Mouse (Mus musculus) T-helper 17 cell (primary cell): Measurements from ENCODE around the gene Ugt2b1.
"Not testable (repeated sequence)": the region's sequence is repeated elsewhere in the genome, so short reads cannot be mapped to it uniquely, and the experiment has no call there.

Source experiments
- in situ Hi-C, 2 experiments: fragments of 300-600 bp; cut with MboI, MseI; formaldehyde crosslinking; loops; 1 replicate in 1 of 2; 2 replicates in 1 of 2; pipeline ENCODE4 v1.15.1; 2025; ENCODE audit warnings: high pct_unique_total_duplicates in 2 of 2

The Ugt2b1 gene

DNA sequence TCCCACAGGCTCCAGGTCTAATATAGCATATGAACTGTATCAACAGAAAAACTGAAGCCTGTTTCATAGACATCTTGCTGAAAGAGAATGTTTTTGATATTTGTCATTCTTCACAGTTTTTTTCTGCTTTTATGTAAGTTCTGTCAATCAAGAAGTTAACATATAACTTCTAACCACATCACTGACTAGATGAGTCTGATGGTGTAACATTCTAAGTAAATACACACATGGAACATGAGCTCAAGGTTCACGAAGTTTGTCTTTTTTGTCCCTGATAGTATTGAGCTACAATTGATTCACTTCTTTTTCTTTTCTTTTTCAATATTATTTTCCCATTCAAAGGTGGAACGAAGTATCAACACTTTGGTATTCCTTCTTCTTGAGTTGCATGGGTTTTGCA lies at the start of gene Ugt2b1:
TSS of gene Ugt2b1 (minus strand) at position 105 of the 400 bp plus-strand sequence.
- in situ Hi-C loops = no loop called here

DNA sequence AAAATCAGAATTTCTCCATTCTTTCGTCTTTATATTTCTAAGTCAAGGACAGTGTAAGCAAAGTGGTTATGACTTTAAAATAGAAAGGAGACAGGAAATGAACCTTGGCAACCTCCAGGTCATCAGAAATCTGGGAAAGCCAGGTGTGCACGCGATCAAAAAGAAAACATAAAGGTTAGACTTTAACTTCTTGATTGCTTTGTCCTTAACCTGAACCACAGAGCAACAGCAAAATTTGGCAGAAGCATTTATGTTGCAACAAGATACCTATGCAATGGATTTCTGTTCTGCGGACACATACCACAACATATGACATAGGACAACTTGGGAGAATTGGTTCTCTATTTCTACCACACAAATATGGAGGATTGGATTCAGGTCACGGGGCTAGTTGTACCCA lies 40.9 kb upstream of the Ugt2b1 start:
- in situ Hi-C loops = not testable (repeated sequence)

DNA sequence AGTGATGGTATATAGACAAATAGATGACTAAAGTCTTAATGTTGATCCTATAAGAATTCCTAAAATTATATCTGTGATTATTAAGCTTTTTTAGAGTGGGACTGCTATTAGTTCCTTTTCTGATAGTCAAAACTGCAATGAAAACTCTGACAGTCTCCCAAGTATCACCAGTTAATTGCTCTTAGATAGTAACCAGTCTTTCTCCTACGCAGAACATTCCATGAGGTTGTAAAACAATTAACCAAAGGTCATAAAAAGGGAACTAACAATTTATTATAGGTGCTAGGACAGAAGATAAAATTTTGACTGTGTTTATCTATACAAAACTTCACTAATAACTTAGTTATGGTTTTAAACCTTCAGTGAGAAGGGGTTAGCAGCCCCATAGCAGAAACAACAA lies 36.5 kb upstream of the Ugt2b1 start:
- in situ Hi-C loops = not testable (repeated sequence)

DNA sequence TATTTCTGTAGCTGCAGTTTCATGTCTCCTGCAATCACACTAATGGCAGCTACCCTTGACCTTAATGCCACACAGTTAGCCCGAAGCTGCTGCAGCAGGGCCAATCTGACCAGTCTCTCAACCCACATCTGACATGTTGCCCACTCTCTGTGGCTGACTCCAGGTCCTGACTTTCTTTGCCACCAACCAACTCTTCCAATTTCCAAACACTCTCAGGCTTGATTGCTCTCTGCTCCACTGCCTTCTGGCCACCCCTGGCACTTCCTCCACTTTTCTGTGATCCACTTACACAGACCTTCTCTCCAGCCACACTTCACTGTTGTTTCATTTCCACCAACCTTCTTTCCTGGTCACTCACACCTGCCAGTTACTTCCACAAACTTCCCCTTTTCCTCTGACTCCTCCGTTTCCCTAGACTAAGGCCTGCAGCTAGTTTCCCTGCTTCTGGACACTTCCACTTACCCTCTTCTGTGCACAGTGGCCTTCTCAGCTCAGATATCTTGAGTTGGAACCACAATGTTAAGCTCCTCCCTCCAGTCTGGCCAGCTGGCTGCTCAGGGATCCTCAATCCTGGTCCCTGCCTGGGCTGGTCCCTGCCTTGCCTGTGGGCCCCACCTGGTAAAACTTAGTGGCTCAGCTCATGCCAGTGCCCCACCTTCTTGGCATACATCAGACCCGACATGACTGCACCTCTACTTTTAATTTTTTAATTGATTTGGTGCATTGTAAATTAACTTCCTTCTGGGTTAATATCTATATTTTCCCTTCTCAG lies 35.4 kb upstream of the Ugt2b1 start:
- in situ Hi-C loops = no loop called here

DNA sequence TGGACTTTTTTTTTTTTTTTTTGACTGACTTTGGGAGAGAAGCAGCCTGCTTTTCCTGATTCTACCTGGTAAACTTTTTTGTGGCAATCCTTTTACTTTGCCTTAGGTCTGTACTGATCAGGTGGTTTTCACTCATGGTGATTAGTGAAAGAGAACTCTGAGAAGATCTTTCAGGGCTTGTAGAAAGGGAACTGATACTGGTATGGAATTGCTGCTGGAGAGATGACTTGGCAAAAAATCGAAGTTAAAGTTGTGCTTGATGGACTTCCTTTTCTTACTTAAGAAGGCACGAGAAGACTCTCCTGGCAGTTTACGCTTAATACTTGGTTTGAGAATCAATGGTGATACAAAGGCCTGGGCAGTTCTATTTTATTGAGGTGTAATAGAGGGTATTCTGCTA lies 34.2 kb upstream of the Ugt2b1 start:
- in situ Hi-C loops = no loop called here

DNA sequence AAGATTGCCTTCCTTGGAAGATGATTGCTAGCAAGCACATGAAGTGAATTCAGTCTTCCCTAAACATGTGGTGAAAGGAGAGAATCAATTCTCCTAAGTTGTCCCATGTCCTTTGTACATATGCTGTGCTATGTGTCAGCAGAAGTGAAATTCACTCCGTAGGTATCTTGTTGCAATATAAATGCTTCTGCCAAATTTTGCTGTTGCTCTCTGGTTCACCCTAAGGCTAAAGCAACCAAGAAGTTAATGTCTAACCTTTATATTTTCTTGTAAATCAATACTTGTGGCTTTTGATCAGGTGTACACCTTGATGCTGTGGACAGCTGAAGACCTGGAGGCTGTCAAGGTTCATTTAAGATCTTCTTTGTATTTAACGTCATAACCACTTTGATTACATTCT lies 15.8 kb upstream of the Ugt2b1 start:
- in situ Hi-C loops = no loop called here

DNA sequence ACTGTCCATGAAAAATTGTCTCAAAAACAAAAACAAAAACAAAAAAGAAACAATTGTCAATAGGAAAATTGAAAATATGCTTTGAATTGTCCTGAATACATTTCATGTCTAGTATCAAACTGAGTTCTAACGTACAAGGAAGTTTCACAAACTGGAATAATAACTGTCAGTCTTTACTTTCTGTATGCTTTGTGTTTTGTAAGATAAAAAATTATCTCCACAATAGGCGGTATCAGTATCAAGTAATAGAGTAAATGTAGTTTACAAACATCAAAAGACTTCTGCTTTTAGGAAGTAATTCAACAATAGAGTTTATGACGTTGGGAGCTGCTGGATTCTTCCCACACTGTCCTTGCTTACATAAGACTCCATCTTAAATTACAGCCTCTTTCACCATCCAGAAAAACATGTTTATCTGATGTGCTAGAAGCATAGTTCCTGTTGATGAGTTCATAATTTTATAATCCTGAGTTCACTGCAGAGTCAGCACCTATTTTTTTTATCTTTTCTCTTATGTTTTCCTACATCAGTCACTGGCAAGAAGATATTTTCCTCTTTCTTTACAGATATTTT lies 5.6 kb downstream of the Ugt2b1 start:
- in situ Hi-C loops = no loop called here

DNA sequence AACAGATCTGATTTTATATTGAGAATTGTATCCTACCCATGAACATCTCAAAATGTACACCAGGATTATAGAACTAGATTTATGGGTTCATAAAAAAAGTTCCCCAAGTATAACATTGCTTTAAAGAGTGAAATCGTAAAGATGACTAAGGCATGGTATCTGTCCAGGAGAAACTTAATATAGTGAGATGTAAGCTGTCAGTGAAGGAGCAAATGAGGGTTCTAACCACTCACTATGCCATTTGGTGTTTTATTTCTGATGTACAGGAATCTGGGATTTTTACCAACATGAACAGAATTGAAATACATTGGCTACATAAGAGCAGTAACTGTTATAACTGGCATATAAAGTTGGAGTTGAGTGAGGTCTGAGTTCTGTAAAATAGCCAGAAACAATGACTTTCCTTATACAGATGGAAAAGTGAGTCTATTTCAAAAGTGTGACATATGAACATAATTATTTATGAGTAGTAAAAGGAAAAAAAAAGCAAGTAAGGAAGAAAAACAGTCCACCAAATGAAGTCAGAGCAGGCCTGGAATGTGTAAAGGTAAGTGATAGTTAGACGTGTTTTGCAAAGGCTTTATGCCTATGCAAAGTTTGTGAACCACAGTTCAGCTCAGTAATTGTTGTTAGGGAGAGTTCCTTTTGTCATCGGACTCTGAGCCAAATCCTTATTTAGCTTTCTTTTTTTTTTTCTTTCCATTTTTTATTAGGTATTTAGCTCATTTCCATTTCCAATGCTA lies 14.8 kb downstream of the Ugt2b1 start:
- in situ Hi-C loops = no loop called here

DNA sequence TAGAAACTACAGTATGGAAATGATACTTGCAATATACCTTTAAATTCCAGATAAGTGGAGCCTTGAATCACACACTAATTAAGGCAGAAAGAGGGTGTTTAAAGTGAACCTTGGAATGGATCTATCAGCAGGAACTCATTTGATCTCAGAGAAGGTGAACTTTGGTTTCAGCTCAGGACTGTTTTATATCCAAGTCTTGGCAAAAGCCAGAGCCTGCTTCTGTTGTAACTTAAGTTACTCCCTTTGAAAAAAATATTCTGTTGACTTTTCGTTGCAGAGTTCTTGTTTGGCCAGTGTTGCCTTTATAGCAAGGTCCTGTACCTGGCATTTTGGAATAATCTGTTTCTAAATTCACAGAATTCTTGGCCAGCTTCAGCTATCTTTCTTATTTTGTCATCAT lies 15.6 kb downstream of the Ugt2b1 start:
- in situ Hi-C loops = no loop called here

DNA sequence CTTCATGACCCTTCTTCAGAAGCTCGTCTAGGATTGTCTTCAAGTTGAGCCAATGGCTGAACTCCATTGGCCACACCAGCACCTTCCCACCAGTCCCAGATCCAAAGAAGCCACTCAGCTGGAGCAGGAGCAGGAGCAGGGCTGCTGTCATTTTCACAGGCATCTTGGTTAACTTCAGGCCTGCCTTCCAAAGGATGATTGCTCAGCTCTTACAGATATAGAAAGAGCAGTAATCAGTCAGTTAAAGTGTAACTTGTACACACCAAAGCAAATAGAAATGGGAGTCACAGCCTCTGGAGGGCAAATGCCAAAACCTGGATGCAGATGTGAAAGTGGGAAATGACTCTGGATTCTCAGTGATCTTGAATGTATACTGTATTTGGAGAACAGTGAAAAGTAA lies 19.6 kb downstream of the Ugt2b1 start, which contains the start of gene Ugt2b34:
TSS of gene Ugt2b34 (minus strand) at position 180 of the 400 bp plus-strand sequence.
- in situ Hi-C loops = no loop called here

DNA sequence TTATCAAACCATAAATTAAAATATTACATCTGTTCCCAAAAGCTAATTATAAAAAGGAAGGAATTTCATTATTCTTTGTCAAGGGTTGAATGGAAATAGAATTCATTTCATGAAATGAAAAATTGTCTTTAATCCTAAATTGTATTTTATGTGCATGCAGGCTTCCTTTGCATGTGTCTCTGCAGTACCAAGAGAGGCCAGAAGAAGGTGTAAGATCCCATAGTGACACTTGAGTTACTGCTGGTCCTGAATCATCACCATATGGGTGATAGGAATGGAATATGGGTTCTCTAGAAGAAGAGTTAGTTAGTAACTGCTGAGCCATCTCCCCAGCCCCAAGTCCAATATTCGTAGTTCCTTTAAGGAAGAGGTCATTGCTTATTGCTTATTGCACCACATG lies 36.4 kb downstream of the Ugt2b1 start:
- in situ Hi-C loops = no loop called here

DNA sequence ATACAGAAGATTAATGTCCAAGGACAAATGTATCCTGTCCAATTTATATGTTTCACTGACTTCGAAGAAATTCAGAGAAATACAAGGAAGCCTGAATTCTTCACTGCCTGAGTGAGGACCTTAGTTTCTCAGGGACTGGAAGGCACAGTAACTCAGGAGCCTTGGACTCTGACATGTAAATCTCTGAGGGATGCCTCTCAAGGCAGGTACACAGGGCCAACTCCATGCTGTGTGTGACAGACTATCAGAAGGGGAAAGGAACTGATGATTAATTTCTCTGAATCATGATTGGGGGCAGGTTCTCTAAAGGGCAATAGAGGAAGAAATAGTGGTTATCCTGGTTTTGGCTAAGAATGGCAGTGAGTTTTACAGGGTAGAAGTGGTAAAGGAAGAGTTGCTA lies 37.9 kb downstream of the Ugt2b1 start:
- in situ Hi-C loops = no loop called here

DNA sequence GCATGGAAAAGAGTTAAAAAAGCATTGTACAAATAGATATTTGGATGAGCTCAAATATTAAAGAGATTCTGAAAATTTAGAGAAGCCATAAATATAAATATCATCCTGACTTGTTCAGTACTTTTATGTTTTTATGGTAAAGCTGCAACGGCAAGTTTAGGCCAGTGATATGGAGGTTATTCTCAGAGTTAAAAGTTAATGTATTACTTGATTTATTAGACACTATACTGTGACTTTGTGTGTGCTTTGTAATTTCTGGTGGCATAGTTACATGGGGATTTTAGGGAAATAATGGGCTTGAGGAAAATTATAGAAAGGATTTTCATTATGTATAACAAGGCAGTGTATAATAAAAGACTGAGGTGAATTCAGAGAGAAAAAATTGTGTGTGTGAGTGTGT lies 39.2 kb downstream of the Ugt2b1 start:
- in situ Hi-C loops = no loop called here

DNA sequence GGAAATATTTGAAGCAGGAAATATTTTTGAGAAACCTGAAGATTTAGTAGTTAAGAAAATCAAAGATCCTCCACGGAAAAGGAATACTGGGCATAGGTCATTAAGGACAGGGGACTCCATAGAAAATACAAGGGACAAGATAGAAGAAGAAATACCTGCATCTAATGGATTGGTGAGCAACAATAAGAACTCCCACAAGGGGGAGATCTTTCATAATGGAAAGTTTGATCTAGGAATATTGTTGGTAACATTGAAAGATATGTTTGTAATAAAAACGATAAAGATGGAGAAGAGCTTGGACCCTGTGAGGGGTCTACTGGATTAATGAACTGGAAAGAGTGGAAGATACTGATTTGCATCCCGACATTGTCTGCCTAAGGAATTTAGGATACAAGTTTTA lies 39.7 kb downstream of the Ugt2b1 start:
- in situ Hi-C loops = no loop called here

DNA sequence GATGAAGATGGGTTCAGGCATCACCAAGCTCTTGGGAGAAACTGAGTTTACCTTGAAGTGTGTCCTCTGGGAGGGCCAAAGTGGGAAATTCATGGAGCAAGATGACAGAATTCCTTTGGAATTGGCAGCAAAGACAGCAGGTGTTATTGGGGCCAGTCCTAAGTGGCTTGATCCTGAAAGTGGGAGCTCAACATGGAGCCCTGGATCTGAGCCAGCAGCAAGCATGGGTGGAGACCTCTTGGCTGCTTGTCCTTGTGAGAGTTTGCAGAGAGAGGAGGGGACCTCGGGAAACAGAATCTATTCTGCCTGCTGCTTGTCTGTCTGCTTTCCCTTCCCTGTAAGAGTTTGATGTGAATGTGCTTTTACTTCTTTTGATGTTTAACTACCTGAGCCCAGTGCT lies 54.5 kb downstream of the Ugt2b1 start:
- in situ Hi-C loops = loop anchor here in 1 of 2 experiments (25.0 kb wide), 1 partner anchor 1515 kb away; the partner anchor contains the start of gene Amtn
